Mouse (Mus musculus): ENCODE data around the gene Olfml2b. TPM values are rescaled to one million over a fixed set of nuclear protein-coding genes. Genes with fewer than 3 reads are reported as not detected.

The Olfml2b gene
- total RNA-seq, 2 experiments from 2014 or later, result 38.6 to 43.0 TPM

DNA sequence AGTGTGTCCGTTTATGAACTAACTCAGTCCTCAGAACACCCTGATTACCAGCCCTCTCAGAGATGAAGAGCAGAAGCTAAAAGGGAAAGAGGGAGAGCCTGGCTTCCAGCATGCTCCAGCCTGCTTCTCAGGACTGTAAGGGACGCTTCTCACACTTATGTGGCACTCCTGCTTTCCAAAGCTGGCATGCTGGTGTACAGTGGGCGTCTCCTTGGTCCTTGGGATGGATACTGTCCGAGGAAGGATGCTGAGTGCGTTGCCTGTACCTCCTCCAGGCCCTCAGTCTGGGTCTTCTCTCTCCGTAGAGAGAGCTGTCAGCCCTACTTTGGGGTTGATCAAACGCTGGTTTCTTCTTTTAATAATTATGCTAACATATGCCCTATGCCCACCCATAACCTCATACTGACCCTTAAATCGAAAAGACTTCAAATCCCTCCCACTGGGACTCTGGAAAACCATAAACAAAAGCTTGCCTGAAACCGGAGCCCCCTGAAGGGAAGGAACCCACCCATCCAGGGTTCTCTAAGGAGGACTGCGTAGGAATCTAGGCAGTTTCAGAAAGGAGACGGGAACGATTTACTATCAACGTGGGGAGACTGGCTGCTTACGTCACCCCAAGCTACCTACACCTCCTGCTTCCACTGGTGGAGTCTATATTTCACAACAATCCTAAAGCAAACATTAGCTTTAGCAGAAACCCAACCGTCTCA, 1.7 kb downstream of the Olfml2b start:
- peak in 1 of 2 experiments; percentile 37 for DNase-seq (ENCODE audit: low spot score in 2 of 2)

DNA sequence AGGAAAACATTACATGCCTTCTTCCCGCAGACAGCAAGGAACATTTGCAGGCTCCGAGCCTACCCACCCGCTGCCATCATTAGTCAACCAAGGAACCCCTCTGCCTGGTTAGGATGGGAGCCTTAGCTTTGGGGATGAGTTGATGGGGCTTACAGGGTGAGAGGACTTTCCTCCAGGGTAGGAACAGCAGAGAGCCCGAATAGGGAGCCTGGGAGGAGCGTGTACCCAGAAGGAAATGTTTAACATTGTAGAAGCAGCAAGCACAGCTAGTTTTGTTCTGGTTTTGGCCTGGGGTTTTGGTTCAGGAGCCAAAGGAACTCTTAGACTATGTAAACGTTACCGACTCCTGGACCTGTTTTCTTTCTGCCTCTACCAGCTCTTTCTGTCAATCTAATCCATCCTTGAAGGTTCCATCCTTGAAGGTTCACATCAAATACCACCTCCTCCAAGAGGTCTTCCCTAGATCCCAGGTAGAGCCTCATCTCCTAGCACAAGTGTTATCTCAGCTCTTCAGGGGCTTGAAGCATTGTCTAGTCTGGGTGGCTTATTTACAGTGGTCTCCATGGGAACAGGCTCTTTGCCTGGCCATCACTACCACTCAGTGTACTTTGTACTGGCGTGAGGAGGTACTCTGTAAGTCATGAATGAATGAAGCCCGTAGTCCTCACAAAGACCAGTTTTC, 2.4 kb downstream of the Olfml2b start:
- DNase-seq (ENCODE audit: low spot score in 2 of 2), result no peak

DNA sequence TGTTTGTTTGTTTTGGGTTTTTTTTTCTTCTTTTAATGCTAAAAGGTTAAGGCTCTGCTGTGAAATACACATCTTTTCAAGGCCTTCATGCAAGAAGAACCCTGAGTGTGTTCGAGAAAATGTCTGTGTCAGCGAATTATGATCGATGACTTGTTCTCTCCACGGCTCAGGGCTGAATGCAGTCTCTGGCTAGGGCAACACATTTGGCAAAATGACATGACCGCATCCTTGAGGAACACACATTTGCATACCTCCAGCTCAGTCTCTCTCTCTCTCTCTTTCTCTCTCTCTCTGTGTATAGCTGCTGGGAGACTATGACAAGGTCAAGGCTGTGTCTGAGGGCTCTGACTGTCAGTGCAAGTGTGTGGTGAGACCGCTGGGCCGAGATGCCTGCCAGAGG, 3.0 kb downstream of the Olfml2b start:
- no peak for DNase-seq (ENCODE audit: low spot score in 2 of 2)

DNA sequence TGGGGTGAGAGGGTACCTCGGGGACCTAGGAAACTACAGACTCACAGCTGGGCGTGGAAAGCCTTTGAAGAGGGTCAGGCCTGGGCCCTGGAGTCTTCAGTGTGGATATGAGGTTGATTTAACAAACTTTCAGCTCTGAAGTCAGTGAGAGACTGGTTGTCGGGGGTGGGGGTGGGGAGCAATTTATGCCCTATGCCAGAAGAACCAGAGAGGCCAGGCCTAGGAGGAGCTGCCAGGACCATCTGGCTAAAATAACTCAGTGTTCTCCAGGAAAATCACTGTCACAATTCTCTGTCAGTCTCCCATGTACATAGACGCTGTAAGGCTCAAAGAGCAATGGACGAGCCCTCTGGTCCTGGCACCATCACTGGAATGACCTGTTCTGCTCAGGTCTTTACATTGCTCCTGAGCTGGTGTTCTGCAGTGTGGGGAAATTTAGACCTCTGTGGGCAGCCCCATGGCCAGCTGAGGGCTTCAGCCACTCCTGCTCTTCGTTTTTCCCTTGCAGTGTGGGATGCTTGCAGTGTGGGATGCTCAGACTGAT, 3.7 kb downstream of the Olfml2b start:
- DNase-seq (ENCODE audit: low spot score in 2 of 2), result peak in 1 of 2 experiments; percentile 49

DNA sequence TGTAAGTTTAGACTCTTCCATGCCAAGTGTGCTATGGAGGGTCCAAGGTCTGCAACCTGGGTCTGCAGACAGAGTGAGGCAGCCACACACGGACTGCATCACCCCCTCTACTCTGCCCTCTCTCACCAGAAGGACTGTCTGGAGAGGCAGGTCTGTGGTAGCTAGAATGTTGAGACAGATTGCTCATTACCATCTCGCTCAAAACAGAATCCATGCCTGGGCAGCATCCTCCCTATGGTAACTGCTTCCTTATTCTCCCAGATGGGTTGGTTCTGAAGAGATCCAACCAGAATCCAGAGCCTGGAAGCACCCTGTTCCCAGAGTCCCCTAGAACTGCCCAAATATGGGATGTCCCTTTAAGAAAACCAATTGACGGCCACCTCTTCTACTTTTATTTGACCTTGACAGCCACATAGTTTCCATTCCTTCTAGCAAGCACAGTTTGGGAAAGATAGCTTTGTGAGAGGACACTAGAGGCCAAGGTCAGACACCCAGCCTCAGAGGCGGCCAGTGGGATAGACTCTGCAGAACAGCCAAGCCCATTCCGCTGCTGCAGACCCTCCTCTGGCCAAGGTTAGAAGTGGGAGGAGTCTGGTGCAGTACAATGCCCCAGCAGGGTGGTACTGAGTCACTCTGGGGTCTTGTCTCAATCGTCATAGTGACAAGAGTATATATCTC, 6.9 kb downstream of the Olfml2b start:
- DNase-seq (ENCODE audit: low spot score in 2 of 2), result peak in 1 of 2 experiments; percentile 42

DNA sequence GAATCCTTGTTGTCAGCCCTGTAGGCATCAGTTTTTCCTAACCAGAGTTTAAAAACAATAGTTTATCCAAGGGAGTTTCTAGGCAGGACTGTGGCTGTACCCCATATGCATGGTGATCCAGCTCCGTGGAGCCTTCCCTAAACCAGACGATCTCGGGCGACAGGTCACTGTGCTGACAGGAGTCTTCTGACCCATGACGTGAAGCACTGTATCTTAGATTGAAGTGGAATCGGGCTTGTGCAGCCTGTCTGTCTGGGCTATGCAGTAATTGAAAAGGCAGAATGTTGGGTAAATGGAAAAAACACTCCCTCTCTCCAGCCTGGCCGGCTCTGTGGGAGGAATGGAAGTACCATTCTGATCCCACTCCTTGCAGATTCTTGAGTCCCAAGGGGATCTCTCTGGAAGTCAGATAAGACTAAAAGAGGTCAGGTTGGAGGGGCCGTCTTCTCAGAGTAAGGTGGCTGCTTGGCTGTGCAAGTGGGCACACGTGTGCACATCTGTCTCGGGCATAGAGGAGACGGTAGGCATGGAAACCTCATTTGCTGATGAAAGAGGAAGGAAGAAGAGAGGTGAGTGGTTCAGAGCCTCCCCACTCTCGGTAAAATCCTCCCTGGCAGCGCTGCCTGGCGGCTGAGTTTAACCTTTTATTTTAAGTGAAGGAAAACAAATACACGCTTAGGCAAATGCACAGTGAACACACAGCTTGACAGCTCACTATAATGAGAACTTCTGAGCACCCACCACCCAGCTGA, 7.8 kb downstream of the Olfml2b start:
- DNase-seq (ENCODE audit: low spot score in 2 of 2), result no peak

DNA sequence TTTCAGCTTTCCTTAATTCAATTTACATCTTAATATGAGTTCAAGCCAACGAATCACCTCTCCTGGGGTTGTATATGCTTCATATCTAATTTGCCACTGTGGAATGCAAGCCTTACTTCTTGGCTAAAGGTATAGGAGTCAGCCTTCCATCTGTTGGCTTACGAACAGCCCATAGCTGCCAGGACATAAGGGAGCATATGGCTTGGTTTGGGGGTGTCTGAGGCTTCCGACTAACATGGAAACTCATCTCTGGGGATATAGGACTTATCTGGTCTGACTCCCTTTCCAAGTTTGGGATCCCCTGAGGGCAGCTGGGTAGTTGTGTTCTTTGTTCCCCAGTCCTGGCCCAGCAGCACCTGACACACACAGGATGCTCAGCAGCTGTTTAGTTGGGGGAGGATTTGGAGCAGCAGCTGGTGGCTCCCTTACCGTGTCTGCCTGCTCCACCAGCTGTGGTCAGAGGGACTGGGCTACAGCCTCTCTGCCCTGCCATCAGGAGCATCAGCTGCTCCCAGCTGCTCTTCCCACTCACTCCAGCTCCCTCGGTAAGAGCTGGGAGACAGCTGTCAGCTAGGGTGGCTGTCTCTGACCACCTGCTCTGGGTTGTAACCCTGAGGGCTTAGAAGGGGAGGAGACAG, 11.1 kb downstream of the Olfml2b start:
- no peak for DNase-seq (ENCODE audit: low spot score in 2 of 2)

DNA sequence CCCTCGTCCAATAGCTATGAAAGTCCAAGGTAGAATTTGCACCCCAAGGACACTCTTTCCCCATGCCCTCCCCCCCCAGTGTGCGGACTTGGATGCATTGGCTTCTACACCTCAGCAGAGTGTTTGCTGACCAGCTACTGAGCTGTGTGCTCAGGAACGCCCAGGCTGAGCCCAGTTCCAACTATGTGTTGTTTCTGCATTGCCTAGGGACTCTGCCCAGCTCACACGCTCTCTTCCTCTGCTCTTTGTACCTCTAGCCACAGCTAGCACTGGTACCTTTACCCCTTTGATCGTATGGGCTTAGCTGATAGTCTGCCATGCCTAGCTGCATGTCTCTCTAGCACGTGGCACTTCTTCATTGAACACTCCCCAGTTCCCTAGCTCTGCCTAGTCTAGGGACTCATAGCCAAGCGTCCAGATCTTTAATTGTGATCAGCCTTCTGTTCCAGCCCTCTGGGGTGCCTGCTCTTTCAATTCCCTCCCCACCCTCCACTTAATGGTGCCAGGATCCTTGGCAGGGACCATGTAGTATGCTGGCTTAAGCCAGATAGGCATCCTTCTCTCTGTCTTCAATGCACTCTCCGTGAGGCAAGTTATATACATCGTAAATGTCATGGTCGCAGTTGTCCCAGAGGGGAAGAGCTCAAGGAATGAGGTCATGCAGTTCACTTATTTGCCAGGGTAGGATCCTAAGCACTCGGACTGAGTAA, 12.3 kb downstream of the Olfml2b start:
- no peak for DNase-seq (ENCODE audit: low spot score in 2 of 2)

DNA sequence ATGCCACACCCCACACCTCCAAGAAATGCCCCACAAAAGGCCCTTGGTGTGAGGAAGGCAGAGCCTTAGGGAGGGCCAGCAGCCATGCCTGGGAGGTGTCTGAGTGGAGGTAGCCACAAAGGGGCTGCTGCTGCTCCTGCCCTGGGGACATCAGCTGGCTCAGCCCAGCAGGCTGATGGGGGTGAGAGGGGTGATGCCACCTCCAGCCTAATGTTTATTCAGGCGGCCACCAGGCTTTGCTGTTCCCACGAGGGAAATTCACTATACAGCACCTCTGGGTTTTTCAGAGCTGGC, 12.8 kb downstream of the Olfml2b start:
- no peak for DNase-seq (ENCODE audit: low spot score in 2 of 2)

DNA sequence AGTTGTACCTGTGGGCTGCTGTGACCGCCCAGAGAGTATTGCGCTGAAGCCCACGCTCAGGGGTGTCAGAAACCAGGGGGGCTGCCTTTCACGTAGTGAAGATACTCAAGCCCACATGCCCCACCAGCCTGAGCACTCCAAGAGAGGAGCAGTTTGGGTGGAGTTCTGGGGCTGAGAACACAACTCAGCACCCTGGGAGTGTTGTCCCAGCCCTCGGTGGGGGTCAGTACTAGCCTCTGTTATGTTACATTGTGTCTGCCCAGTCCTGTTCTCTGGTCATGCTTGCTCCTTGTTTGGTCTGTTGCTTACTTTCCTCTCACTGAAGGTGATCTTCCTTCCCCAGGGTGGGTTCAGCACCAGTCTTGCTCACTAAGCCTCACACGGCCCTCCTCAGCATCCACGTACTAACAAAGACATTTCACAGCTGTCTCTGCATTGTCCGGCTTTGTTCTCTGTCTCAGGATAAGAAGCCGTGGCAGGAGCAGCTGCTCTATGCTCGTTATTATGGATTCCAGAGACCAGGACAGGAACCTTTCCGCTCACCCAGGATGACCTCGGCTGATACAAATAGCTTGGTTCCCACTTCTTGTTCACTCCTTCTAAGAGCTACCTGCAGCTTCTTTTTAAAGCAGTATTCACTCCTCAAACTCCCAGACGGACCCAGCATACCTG, 13.4 kb downstream of the Olfml2b start:
- no peak for DNase-seq (ENCODE audit: low spot score in 2 of 2)

DNA sequence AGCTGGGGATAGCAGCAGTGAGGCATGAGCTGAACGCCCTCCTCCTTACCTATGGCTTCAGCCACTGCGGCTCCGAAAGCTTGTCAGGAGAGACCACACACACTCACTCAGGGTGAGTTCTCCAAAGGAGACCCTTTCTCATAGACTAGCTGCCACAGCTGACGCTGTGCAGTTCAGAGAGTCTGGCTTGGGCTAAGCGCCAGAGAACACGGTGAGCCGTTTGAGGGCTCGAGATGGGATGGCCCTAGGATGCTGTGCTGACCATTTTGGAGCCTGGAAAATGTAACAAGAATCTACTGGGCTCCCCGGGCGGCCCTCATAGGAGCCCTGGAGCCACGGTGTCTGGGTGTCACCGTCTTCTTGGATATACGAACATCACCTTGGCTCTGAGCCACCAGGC, 14.9 kb downstream of the Olfml2b start:
- no peak for DNase-seq (ENCODE audit: low spot score in 2 of 2)

DNA sequence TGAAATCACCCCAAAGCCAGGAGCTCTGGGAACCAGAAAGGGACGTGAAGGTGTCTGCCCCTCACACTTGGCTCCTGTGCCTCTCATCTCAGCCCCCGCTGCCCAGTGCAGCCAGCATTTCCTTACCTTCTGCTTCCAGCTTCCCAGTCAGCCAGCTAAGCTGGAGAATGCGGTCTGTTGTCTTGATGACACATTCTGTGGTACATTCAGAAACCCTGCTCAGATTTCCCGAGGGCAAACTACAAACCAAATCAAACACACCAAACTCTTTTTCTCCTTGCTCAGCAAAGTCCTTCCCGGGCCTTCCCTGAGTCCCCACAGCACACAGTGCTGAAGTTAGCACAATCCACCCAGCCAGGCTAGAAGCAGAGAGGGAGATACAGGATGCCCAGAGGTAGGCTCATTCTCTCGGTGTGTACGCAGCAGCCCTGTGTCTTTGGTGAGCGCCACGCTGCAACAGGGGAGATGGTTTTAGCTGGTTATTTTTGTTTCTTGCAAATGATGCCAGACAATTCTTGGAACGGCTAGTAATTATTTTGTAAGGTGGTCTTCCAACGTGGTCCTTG, 20.4 kb downstream of the Olfml2b start:
- no peak for DNase-seq (ENCODE audit: low spot score in 2 of 2)

DNA sequence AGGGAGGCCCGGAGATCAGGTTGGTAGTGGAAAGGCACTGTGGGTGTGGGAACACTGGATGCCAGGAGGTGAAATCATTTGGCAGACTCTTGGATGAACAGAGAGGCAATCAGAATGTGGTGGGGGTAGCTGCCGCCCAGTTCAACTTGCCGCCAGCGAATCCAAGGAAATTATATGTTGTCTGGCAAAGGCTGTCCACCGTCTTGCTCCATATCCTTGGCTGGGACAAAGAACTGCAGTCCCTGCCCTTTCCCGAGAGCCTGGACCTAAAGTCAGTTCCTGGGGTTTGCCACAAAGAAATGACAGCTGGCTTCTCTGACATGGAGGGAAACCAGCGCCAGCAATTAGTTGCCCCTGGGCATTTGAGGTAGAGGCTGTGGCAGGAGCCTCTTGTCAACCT, 20.9 kb downstream of the Olfml2b start:
- peak in 1 of 2 experiments; percentile 43 for DNase-seq (ENCODE audit: low spot score in 2 of 2)

DNA sequence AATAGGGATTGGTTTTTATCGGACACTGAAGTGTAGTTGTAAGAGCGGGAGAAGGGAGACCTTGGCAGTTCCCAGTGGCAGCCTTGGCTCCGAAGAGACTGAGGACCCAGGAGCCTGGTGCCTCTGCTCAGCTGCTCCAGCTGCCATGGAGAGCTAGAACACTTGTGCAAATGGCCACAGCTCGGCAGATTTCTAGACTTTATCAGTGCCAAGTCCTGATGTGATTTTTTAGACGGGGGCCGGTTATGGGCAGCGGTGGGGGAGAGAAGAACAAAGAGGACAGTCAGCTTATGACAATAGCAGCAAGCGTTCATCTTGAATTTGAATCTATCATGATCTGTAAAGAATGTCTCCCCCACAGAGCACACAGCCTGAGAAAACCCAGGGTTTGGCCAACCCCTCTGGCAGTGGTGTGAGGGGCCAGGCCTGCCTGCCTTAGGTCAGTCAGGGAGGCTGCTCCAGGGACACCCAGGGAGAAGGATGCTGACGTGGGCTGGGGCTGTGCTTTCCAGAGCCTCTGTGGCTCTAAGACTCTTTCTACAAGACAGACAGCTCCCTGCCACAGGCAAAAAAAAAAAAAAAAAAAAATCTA, 29.9 kb downstream of the Olfml2b start:
- peak in 1 of 2 experiments; percentile 23 for DNase-seq (ENCODE audit: low spot score in 2 of 2)

DNA sequence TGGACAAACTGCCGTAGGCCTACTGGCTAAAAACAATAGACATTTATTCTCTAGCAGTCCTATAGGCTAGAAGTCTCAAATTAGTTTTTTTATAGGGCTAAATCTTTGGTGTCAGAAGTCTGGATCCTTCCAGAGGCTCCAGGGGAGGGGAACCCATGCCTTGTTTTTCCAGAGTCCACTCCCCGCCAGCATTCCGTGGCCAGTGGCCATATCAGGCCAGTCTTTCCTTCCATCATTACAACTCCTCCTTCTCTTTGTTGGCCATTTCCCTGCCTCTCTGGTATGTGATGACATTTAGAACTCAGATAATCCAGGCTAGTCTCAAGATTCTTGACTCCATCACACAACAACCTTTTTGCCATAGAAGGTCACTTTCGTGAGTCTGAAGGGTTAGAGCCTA, 33.3 kb downstream of the Olfml2b start:
- no peak for DNase-seq (ENCODE audit: low spot score in 2 of 2)

DNA sequence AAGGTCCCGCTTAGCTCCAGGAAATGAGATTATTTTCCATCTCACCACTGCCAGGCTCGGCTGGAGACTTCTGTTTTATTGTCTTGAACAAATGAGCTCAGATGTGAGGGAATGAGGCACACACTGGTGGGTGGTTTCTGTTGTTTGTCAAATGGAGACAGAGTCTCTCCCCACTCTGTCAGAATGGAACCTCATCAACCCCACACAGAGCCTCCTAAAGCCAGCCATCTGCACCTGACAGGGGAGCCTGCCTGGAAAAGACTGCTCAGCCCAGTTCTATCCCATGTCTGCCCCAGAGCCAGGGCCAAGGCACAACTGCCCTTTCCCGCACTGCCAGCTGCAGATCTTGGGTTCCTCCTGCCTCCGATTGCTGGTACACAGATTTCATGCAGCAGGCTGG, 34.5 kb downstream of the Olfml2b start:
- peak; percentile 60 to 79 for DNase-seq (ENCODE audit: low spot score in 2 of 2)

DNA sequence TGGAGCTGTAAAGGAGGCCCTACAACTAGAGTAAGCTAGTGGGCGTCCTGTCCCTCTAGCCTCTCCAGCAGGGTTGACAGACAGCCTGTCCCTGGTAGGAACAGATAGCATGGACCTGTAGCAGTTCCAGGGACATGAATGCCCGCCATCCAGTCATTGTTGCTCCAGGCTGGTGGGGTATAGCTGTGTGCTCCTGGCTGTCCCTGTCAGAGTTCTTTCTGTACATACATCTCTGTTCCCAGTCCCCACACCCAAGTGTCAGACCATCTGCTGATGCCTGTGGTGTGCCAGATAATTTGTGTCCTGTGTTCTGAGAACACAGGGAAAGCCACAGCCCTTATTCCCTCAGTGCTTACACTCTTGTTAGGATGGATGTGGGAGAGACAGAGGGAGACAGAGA, 35.3 kb downstream of the Olfml2b start:
- DNase-seq (ENCODE audit: low spot score in 2 of 2), result peak; percentile 61 to 89

DNA sequence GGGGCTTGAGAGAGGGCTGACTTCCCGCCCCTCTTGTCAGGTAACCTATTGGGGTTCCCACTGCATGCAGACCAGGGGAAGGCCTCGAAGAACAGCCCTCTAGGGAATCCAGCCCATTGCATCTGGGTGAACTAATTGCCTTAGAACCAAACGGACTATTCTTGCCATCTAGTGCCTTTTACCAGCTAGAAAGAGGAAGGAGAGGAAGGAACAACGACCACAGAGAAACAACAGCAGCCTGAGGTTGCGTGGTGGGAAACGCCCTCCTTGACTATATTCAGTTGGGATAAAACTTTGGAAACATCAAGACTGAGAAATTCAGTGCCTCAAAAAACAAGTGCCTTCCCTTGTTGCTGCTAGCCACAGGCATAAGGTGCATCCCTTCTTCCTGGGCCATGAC, 39.5 kb downstream of the Olfml2b start:
- DNase-seq (ENCODE audit: low spot score in 2 of 2), result no peak

DNA sequence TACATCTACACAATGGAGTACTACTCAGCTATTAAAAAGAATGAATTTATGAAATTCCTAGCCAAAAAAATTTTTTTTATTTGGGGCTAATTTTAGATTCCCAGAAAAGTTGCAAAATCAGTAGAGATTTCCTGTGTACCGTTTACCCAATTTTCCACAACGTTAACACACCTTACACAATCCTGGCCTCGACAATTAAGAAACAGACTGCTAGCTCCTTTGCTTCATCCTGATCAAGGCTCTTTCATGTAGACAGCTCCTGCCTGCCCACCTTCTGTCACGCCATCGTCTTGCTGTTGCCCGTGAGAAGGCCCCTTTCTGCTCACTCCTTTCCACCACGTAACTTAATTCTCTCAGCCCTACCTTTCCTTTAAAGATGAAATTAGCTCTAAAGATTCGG, 45.4 kb downstream of the Olfml2b start:
- no peak for DNase-seq (ENCODE audit: low spot score in 2 of 2)
